Mouse (Mus musculus) gonadal fat pad, adult 2 months (tissue): ENCODE measurements around the gene Rps6kb1. TPM values are rescaled to one million over a fixed set of nuclear protein-coding genes. Genes with fewer than 3 reads are reported as not detected.
"Not testable (repeated sequence)": the region's sequence is repeated elsewhere in the genome, so short reads cannot be mapped to it uniquely, and the experiment has no call there.

Experiments used
- DNase-seq: peaks from one replicate; pipeline ENCODE4 v3.0.0-alpha.2; 2012; ENCODE audit warnings: low read depth
- polyA plus RNA-seq: library from polyadenylated mRNA; depleted of rRNA; stranded (reverse); fragments of >200 nt; gene quantifications from 2 replicates; pipeline ENCODE4 v1.2.3, GENCODE M21; 2012; rRNA removed

Gene Rps6kb1
- polyA plus RNA-seq, 1 experiment: 7.7 TPM

DNA sequence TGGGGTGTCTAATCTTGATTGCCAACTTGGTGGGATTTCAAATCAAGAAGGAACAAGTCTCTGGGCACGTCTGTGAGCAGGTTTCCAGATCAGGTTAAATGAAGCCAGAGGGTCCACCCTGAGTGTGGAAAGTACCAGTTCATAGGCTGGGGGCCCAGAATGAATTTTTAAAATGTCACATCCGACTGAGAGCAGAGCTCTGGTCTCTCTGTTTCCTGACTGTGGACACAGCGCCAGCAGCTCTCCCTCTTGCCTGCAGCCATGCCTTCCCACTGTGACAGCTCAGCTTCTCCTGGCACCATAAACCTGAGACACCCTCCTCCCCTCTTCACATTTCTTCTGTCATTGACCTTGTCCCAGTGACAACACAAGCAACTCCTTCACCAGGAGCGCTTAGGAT is 75.6 kb downstream of the Rps6kb1 start:
- DNase-seq: no peak

DNA sequence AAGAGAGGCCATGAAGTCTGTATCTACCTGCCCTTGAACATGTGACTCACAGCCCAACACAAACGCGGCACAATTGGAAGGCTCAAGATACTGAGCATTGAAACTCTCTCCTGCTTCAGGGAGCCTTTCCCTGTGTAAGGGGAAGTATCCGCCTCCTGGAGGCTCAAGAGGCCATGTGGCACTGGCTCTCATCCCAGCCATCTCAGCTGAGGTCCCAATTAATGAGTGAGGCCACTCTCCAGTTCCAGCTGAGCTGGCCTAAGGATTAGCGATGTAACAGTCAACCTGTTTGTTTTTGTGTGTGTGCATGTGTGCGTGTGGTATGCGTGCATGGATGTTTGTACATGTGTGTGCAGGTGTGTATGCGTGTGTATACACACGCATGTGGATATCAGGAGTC is 76.3 kb downstream of the Rps6kb1 start:
- no peak for DNase-seq

GRCm38 (mm10) chr11:86464275-86464674 is 80.3 kb downstream of the Rps6kb1 start:
- not testable (repeated sequence) for DNase-seq

- DNase-seq: no peak
These were observed 82.0 kb downstream of the Rps6kb1 start for GRCm38 (mm10) chr11:86462579-86462978.

GRCm38 (mm10) chr11:86458866-86459265 is 85.7 kb downstream of the Rps6kb1 start:
- DNase-seq: no peak

DNA sequence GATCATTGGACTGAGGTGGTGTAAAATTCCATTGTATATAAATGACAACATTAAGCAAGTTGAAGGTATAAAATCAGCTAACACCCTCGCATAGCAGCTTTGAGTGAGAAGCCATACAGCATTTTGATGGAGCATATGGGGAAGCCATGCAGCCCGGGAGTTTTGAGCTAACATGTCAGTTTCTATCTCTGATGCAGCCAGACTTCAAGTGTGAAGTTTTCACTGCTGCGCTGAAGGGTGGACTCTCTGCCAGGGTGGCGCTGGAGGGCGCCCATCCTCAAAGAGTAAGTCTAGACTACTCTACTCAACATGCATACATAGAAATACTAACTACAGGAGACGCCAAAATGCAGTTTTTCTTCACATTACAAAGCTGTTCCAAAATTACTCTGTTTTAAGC is 87.1 kb downstream of the Rps6kb1 start:
- no peak for DNase-seq

DNA sequence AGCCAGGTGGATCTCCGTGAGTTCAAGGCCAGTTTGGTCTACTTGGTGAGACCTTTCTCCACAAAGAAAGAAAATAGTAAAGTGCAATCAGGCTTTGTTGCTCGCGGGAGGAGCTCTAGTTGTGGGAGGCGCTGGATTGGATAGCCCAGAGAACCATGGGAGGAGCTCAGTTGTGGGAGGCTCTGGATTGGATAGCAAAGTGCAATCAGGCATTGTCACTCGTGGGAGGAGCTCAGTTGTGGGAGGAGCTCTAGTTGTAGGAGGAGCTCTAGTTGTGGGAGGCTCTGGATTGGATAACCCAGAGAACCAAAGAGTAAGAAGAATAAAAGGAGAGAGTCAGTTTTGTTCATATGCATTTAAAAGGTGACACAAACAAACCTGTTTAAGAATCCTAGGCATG is 90.6 kb downstream of the Rps6kb1 start:
- DNase-seq: no peak

Other genes starting within 250 kb of the Rps6kb1 start
- gene Med13, start 187.2 kb downstream of the Rps6kb1 start, polyA plus RNA-seq: 24.4 and 25.8 TPM in 2 replicates
- 7.5 and 11.6 TPM in 2 replicates for gene Rnft1, start 60.1 kb downstream of the Rps6kb1 start, polyA plus RNA-seq
- 4.5 and 6.0 TPM in 2 replicates for gene Tubd1, start 186 bp upstream of the Rps6kb1 start, polyA plus RNA-seq
- gene Vmp1, start 139.0 kb upstream of the Rps6kb1 start, polyA plus RNA-seq: 133 and 136 TPM in 2 replicates
- gene Ptrh2, start 139.2 kb upstream of the Rps6kb1 start, polyA plus RNA-seq: 5.0 and 5.3 TPM in 2 replicates
- 97.4 and 112 TPM in 2 replicates for gene Cltc, start 212.8 kb upstream of the Rps6kb1 start, polyA plus RNA-seq